Mouse (Mus musculus) kidney, adult 2 months (tissue): ENCODE data around the gene 1700056E22Rik. TPM values are rescaled to one million over a fixed set of nuclear protein-coding genes. Genes with fewer than 3 reads are reported as not detected.

Experiments used
- DNase-seq: peaks from one replicate; pipeline ENCODE4 v3.0.0; 2021
- H3K27ac ChIP-seq: fragments of 200-500 bp; 2 replicates; pipeline ENCODE4 v1.5.1; 2012; ENCODE audit warnings: low read depth, low read length, control low read depth, inconsistent platforms; ENCODE audit not compliant: insufficient read depth
- H3K27me3 ChIP-seq: fragments of 200-500 bp; replicated peaks from 2 replicates; pipeline ENCODE4 v1.6.1; 2012; ENCODE audit warnings: mild to moderate bottlenecking, moderate library complexity, low read length, inconsistent platforms; ENCODE audit not compliant: control insufficient read depth, insufficient read depth
- H3K36me3 ChIP-seq: fragments of 200-500 bp; 2 replicates; pipeline ENCODE4 v1.6.1; 2012; ENCODE audit warnings: mild to moderate bottlenecking, moderate library complexity, low read length, inconsistent platforms; ENCODE audit not compliant: control insufficient read depth, insufficient read depth
- H3K4me1 ChIP-seq: fragments of 200-500 bp; 2 replicates; pipeline ENCODE4 v1.6.1; 2011; ENCODE audit warnings: low read length; ENCODE audit not compliant: control insufficient read depth, insufficient read depth
- H3K4me3 ChIP-seq: fragments of 200-500 bp; 2 replicates; pipeline ENCODE4 v1.5.1; 2011; ENCODE audit warnings: mild to moderate bottlenecking, low read depth, low read length, control low read depth; ENCODE audit not compliant: insufficient read depth
- CTCF ChIP-seq: fragments of 200-500 bp; conservative IDR thresholded peaks from 2 replicates; pipeline ENCODE4 v1.5.1; 2011; ENCODE audit warnings: low read depth, mild to moderate bottlenecking, control low read depth, low read length, moderate library complexity, mixed read lengths; ENCODE audit not compliant: insufficient read depth, insufficient read length
- POLR2A ChIP-seq: fragments of 200-500 bp; IDR thresholded peaks from one replicate; pipeline ENCODE4 v1.6.1; 2011; ENCODE audit warnings: low read depth, low read length, control low read depth
- WGBS: fragments of 180-500 bp; shearing (Covaris S2); methylation state at CpG from one replicate; pipeline ENCODE4 v1.1.7; 2018; 5-methylcytosine and 5-hydroxymethylcytosine counted together
- polyA plus RNA-seq: library from polyadenylated mRNA; depleted of rRNA; stranded (reverse); fragments of >200 nt; gene quantifications from 2 replicates; pipeline ENCODE4 v1.2.3, GENCODE M21; 2012

Gene 1700056E22Rik
- polyA plus RNA-seq, 1 experiment, result 0.63 TPM

- TF ChIP-seq CTCF, result no peak
- Histone ChIP-seq H3K4me1 (no peaks in the 10 kb centered on the region), H3K27ac (no peak overlapping the region), H3K36me3 (no peaks in the 10 kb centered on the region), H3K27me3 (no peaks in the 10 kb centered on the region), H3K4me3 (no peak overlapping the region)
- DNase-seq, result no peak
- 73% methylated on average over 1 of the region's 1 CpGs for WGBS
Observed at GRCm38 (mm10) chr1:184051286-184051685, 17.2 kb upstream of the 1700056E22Rik start.

- 63% methylated on average over 10 of the region's 10 CpGs for WGBS
- Histone ChIP-seq H3K4me1 (no peaks in the 10 kb centered on the region), H3K27me3 (no peaks in the 10 kb centered on the region), H3K4me3 (peak overlapping the region; percentile 27; the same call in 1 of the 2 replicates), H3K27ac (no peak overlapping the region), H3K36me3 (no peaks in the 10 kb centered on the region)
- DNase-seq, result no peak
- TF ChIP-seq POLR2A (no peak), CTCF (no peak)
Observed at GRCm38 (mm10) chr1:184048675-184049418, 14.7 kb upstream of the 1700056E22Rik start.

- no peak for TF ChIP-seq CTCF
- TF ChIP-seq POLR2A, result no peak
- Histone ChIP-seq H3K36me3 (no peaks in the 10 kb centered on the region), H3K27me3 (no peaks in the 10 kb centered on the region), H3K27ac (no peak overlapping the region), H3K4me1 (no peaks in the 10 kb centered on the region), H3K4me3 (no peak overlapping the region)
- no peak for DNase-seq
- WGBS, result 71% methylated on average over 9 of the region's 9 CpGs
Observed at GRCm38 (mm10) chr1:184047818-184048217, 13.7 kb upstream of the 1700056E22Rik start.

GRCm38 (mm10) chr1:184046070-184046677, 12.1 kb upstream of the 1700056E22Rik start:
- WGBS, result 62% methylated on average over 6 of the region's 6 CpGs
- Histone ChIP-seq H3K4me3 (no peak overlapping the region), H3K27ac (no peak overlapping the region), H3K27me3 (no peaks in the 10 kb centered on the region), H3K4me1 (no peaks in the 10 kb centered on the region), H3K36me3 (no peaks in the 10 kb centered on the region)
- no peak for TF ChIP-seq CTCF
- TF ChIP-seq POLR2A, result no peak
- no peak for DNase-seq

GRCm38 (mm10) chr1:184043391-184043790, 9.3 kb upstream of the 1700056E22Rik start:
- DNase-seq, result no peak
- no peaks in the 10 kb centered on the region for H3K4me1 ChIP-seq
- no peaks in the 10 kb centered on the region for H3K27me3 ChIP-seq
- no peak for TF ChIP-seq CTCF
- no peak for TF ChIP-seq POLR2A
- H3K4me3 ChIP-seq, result no peak overlapping the region
- H3K36me3 ChIP-seq, result no peaks in the 10 kb centered on the region
- no peak overlapping the region for H3K27ac ChIP-seq
- 60% methylated on average over 6 of the region's 6 CpGs for WGBS

GRCm38 (mm10) chr1:184042745-184043144, 8.6 kb upstream of the 1700056E22Rik start:
- Histone ChIP-seq H3K27me3 (no peaks in the 10 kb centered on the region), H3K4me3 (no peak overlapping the region), H3K27ac (no peak overlapping the region), H3K4me1 (no peaks in the 10 kb centered on the region), H3K36me3 (no peaks in the 10 kb centered on the region)
- TF ChIP-seq POLR2A, result no peak
- no peak for TF ChIP-seq CTCF
- 80% methylated on average over 9 of the region's 9 CpGs for WGBS
- no peak for DNase-seq

GRCm38 (mm10) chr1:184041778-184042573, 7.9 kb upstream of the 1700056E22Rik start:
- Histone ChIP-seq H3K4me3 (no peak overlapping the region), H3K27me3 (no peaks in the 10 kb centered on the region), H3K4me1 (no peaks in the 10 kb centered on the region), H3K36me3 (no peaks in the 10 kb centered on the region), H3K27ac (no peak overlapping the region)
- TF ChIP-seq POLR2A (no peak), CTCF (no peak)
- peak; percentile 14 for DNase-seq
- 58% methylated on average over 9 of the region's 9 CpGs for WGBS
